Mouse (Mus musculus) left cerebral cortex, adult 8-10 months (tissue): ENCODE data around the gene Pcbd1. TPM values are rescaled to one million over a fixed set of nuclear protein-coding genes. Genes with fewer than 3 reads are reported as not detected.
A peak's percentile ranks its signal among the peaks of the same experiment; 100 is the strongest.

Source experiments
- DNase-seq, 2 experiments: peaks; one replicate each; pipeline ENCODE4 v3.0.0; 2022; ENCODE audit warnings: low spot score in 2 of 2
- total RNA-seq, 4 experiments: library from RNA; stranded (reverse); gene quantifications; 2 replicates each; pipeline ENCODE4 v1.2.4; 2022

Gene Pcbd1
- 10 to 100 TPM; 10.3 to 13.1 (median 11.6) TPM for total RNA-seq

DNA sequence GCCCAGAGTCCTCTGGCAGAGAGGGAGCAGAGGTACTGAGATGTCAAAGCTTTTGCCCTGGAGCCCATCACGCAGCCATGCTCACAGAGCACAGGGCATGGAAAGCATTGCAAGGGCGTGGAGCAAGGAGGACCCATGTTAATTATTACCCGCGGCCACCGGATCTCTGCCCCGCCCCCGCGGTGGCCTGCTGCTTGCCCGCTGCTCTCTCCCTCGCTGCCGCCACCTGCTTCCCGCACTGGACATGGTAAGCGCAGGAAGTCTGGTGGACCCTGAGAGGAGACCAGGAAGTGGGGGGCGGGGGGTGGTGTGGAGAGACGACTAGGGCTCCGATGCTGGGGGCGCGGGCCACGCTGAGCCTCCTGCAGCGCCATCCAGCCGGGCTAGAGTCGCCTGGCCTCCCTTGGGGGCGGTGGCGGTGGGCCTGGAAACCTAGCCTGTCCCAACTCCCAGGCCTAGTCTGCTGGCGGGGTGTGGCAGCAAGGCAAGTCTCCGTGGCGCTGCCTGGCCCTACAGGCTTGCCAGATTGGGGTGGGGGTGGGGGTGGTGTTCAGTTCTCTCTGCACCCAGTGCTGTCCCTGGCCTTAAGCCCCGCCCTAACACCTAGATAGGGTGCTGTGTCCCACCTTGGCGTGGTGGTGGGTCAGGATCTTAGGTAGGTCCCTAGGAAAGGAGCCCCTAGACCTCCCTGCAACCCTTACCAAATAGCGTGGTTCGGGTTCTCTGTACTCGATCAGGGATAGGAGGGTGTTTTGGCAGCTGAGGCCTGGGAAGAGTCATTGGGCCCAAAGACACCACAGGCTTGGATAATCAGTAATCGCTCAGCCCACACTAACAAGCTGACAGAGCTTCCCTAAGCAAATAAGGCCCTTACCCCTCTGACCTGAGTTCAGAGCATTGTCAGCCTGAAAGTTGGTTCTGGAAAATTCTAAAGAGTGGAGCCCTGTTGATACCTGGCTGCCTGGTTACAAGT, at the start of gene Pcbd1:
Pcbd1 (plus strand) TSS at position 162 of the 973 bp plus-strand sequence.
- DNase-seq: no peak

- DNase-seq: no peak
Measured at GRCm38 (mm10) chr10:61039657-61040056, 49.5 kb upstream of the Pcbd1 start.

- no peak for DNase-seq
Measured at GRCm38 (mm10) chr10:61045081-61045480, 44.0 kb upstream of the Pcbd1 start.

GRCm38 (mm10) chr10:61051993-61052613, 37.0 kb upstream of the Pcbd1 start:
- peak in 1 of 2 experiments; percentile 38 for DNase-seq

DNA sequence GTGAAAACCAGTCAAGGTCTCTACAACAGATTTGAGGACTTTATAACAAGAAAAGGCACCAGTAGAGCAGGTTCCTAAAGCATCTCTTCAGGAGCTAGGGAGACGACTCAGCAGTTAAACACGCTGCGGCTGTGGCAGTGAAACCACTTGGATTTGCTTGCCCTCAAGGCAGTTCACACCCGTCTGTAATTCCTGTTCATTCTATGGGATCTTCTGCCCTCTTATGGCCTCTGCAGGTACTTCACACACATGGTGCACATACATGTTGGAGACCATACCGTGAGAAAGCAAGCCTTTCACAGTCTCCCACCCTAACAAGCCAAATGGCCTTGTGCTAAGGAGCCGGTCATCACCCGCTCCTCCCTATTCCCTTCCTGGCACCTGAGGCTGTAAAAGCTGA, 32.5 kb upstream of the Pcbd1 start:
- no peak for DNase-seq

DNA sequence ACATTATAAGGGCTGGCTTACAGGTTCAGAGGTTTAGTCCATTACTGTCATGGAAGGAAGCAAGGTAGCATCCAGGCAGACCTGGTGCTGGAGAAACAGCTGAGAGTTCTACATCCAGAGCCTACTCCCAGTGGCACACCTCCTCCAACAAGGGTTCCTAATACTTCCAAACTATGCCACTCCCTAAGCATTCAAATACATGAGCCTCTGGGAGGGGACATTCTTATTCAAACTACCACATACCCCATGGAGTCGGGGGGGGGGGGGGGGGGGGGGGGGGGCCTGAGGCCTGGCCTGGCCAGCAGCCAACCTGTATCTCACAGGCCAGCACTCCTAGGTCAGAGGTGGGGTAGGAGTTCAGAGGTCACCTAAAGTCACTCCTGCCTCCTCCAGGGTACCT, 30.0 kb upstream of the Pcbd1 start:
- DNase-seq: no peak

GRCm38 (mm10) chr10:61059543-61060110, 29.5 kb upstream of the Pcbd1 start:
- DNase-seq: no peak

DNA sequence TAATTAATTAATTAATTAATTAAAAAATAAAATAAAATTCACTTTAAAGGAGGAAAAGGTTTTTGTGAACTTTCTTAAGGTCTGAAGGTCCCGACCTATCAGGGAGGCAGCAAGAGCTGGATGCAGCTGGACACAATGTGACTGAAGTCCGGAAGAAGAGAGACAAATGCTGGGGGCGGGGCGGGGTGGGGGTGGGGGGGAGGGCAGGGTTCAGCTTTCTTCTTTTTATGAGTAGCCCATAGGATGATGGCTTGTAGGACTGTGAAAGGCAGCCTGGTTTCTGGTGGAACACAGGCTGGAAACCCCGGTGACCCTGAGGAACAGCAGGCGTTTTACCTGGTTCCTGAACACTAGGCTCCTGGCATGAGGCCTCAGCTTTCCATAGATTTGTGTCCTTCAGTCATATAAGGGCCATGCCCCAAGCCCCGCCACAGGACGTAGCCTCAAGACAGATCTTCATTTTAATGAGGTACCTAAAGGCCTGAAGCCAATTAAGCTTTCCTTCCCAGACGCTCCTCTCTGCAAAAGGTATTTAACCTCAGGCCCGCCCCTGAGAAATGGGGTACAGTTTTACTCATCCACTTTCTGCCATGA, 25.8 kb upstream of the Pcbd1 start:
- DNase-seq: no peak

DNA sequence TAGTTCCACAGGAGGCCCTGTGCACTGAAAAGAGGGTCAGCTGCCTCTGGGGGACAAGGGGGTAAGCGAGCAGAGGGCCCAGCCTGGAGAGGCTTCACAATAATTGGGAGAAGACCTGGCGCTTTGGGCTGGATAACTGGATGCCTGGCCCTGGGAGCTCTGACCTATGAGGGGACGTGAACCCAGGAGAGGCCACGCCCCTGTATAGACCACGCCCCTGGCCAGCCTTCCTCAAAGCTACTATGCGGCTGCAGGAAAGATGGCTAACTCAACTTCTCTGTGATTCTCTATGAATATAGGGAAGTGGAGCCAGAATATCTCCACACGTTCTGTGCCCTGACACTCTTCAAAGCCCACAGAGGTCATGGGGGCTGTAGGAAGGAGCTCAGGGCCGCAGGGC, 24.5 kb upstream of the Pcbd1 start:
- DNase-seq: no peak

- DNase-seq: no peak
Measured at GRCm38 (mm10) chr10:61065287-61066005, 23.7 kb upstream of the Pcbd1 start.

GRCm38 (mm10) chr10:61068436-61069192, 20.5 kb upstream of the Pcbd1 start:
- DNase-seq: peak in 1 of 2 experiments; percentile 48

DNA sequence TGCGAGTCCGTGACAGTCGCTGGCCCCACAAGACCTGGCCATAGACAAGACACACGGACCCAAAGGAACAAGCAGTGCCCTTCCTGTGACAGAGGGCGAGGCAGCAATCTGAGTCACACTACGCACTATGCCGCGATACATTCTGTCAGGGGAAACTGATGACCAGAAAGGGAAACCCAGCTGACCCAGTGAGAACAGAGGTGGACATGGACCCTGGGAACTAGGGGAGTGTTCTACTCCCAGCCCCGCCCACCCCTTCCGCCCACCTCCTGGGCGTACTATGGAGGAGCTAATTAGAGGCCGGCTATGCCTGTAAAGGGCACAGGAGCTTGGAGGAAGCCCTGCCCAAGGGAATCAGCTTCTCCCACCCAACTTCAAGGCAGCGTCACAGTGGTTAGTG, 19.9 kb upstream of the Pcbd1 start:
- no peak for DNase-seq

DNA sequence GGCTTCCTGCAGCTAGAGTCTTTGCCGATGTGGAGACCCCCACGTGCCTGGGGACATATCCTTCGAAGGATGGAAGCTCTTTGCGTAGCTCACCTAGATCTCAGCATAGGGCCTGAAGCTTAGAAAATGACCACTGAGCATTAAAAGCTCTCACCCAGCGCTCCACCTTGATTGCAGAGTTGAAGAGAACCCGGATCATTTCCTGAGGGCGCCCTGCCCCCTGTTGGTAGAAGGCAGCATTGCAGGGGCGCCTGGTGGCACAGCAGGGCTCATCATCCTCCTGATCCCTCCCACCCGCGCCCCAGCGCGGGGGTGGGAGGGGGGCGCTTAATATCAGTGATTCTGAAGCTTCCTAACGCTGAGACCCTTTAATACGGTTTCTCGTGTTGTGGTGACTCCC, 16.8 kb upstream of the Pcbd1 start:
- DNase-seq: peak in 1 of 2 experiments; percentile 47

DNA sequence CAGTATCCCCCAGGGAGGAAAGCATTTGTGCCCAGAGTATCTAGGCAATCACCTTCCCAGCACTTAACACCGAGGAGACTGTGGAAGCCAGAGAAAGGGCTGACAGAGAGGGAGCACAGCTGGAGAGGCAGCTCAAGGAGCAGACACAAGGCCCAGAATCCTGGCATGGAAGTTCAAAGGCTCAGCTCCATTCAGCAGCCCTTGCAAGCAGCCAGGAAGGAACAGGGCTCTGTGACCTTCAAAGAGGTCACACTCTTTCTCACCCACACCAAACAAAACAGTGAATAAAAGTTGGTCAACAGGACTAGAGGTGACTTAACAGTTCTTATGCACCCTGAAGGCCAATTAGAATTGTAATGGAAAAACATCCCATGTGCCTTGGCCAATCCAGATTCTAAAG, 14.5 kb upstream of the Pcbd1 start:
- DNase-seq: no peak

- DNase-seq: no peak
Measured at GRCm38 (mm10) chr10:61075607-61076006, 13.5 kb upstream of the Pcbd1 start.

DNA sequence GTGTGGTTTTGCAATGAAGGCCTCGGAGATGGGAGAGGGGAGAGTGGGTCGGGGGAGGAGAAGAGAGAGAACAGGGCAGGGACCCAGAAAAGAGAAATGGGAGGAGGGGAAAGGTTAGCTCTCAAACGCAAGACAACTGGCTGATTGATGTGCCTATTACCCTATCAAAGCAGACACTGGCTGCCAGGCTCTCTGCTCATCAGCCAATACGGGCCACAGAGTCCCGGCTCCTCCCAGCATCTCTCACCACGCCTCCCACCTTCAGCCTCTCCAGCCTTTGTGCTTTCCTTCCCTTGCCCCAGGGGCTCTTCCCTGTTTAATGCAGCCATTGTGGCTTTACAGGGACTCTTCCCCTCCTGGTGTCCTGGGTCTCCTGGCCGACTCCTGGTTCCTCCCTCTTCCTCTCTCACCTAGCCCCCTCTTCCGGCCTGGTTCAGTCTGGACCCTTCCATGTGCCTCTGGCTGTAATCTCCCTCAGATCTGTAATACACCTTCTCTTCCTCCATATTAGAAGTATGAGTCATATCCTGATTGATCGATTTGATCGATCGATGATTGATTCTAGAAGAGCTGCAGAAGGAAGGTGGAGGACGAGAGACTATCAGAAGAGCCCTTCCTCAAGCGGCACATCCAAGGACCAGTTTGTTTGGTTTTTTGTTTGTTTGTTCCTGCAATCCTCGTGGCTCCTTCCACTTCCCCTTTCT, 8.8 kb upstream of the Pcbd1 start:
- DNase-seq: peak in 1 of 2 experiments; percentile 50

GRCm38 (mm10) chr10:61080931-61081255, 8.2 kb upstream of the Pcbd1 start:
- DNase-seq: no peak

- no peak for DNase-seq
Measured at GRCm38 (mm10) chr10:61085364-61085763, 3.8 kb upstream of the Pcbd1 start.

- no peak for DNase-seq
Measured at GRCm38 (mm10) chr10:61086502-61086901, 2.6 kb upstream of the Pcbd1 start.

- DNase-seq: no peak
Measured at GRCm38 (mm10) chr10:61088468-61088867, 663 bp upstream of the Pcbd1 start.
